Mouse (Mus musculus) embryonic facial prominence, embryonic 15.5 days (tissue): ENCODE measurements around the gene Mymx. TPM values are rescaled to one million over a fixed set of nuclear protein-coding genes. Genes with fewer than 3 reads are reported as not detected.

Experiments
- ATAC-seq: fragments of 200-750 bp; cut with Nextera tagmentation; 2 replicates; pipeline ENCODE4 v1.8.0; 2017; ENCODE audit warnings: low read depth, moderate TSS enrichment; ENCODE audit not compliant: insufficient number of reproducible peaks, low FRiP score, low TSS enrichment
- H3K27ac ChIP-seq: fragments of 300-500 bp; sonication (generic); replicated peaks from 2 replicates; pipeline ENCODE4 v1.5.1; 2015; ENCODE audit warnings: mild to moderate bottlenecking, inconsistent platforms
- H3K27me3 ChIP-seq: fragments of 300-500 bp; sonication (generic); 2 replicates; pipeline ENCODE4 v1.6.1; 2015; ENCODE audit warnings: inconsistent platforms
- H3K36me3 ChIP-seq: fragments of 300-500 bp; sonication (generic); 2 replicates; pipeline ENCODE4 v1.6.1; 2015; ENCODE audit warnings: mild to moderate bottlenecking, inconsistent platforms
- H3K4me1 ChIP-seq: fragments of 300-500 bp; sonication (generic); 2 replicates; pipeline ENCODE4 v1.6.1; 2015; ENCODE audit warnings: inconsistent platforms
- H3K4me2 ChIP-seq: fragments of 300-500 bp; sonication (generic); replicated peaks from 2 replicates; pipeline ENCODE4 v1.6.1; 2015; ENCODE audit warnings: mild to moderate bottlenecking, inconsistent platforms
- H3K4me3 ChIP-seq: fragments of 300-500 bp; sonication (generic); replicated peaks from 2 replicates; pipeline ENCODE4 v1.5.1; 2015; ENCODE audit warnings: mild to moderate bottlenecking, inconsistent platforms
- H3K9ac ChIP-seq: fragments of 300-500 bp; sonication (generic); 2 replicates; pipeline ENCODE4 v1.6.1; 2015; ENCODE audit warnings: inconsistent platforms
- H3K9me3 ChIP-seq: fragments of 300-500 bp; sonication (generic); replicated peaks from 2 replicates; pipeline ENCODE4 v1.6.1; 2016; ENCODE audit warnings: inconsistent platforms
- WGBS: fragments of 180-500 bp; shearing (Covaris S2); methylation state at CpG from one replicate; pipeline ENCODE4 v1.1.7; 2015; 5-methylcytosine and 5-hydroxymethylcytosine counted together
- polyA plus RNA-seq: library from polyadenylated mRNA; unstranded; fragments of >200 nt; fragmentation: Nextera tagmentation; extraction: Ambion mirVana; gene quantifications from 2 replicates; pipeline ENCODE4 v1.2.1, GENCODE M21; 2015

Mymx gene
- polyA plus RNA-seq = 29.9 and 41.1 TPM in 2 replicates

- Histone ChIP-seq H3K36me3 (no peaks in the 10 kb centered on the region), H3K9ac (no peak within 1 kb of the TSS), H3K27me3 (peaks cover 16% of the 10 kb centered on the region), H3K27ac (peak within 1 kb of the TSS; percentile 11; the same call in 1 of the 2 replicates), H3K9me3 (no peaks in the 10 kb centered on the region), H3K4me2 (no peak within 1 kb of the TSS), H3K4me1 (peaks cover 29% of the 10 kb centered on the region), H3K4me3 (peak within 1 kb of the TSS; percentile 10; the same call in 1 of the 2 replicates)
- WGBS = 31% methylated on average over 6 of the region's 6 CpGs
- peak; percentile 71; the same call in 1 of the 2 replicates for ATAC-seq
These were observed at the start of gene Mymx for GRCm38 (mm10) chr17:45601877-45602304. Mymx (minus strand) TSS chr17:45602102.

DNA sequence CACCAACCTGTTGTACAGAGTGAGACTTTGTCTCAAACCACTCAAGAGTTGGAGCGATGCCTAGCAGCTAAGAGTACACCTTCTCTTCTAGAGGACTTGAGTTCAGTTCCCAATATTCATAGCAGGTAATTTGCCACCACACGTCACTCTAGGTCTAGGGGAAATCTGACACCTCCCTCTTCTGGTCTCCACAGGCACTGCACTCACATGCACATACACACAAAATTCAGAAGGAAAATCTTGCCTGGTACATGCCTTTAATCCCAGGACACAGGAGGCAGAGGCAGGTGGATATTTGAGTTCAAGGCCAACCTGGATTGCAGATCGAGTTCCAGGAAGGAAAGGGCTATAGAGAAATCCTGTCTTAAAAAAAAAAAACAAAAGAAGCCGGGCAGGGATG is 42.3 kb upstream of the Mymx start:
- no peak overlapping the region for H3K27ac ChIP-seq
- H3K27me3 ChIP-seq = no peaks in the 10 kb centered on the region; the same call in 1 of the 2 replicates
- no peaks in the 10 kb centered on the region for H3K36me3 ChIP-seq
- no peak overlapping the region for H3K4me3 ChIP-seq
- H3K4me2 ChIP-seq = no peak overlapping the region
- H3K4me1 ChIP-seq = peaks cover 3% of the 10 kb centered on the region; the same call in 1 of the 2 replicates
- WGBS = 91% methylated on average over 4 of the region's 4 CpGs
- ATAC-seq = no peak
- no peaks in the 10 kb centered on the region for H3K9me3 ChIP-seq
- H3K9ac ChIP-seq = no peak overlapping the region

- ATAC-seq = no peak
- Histone ChIP-seq H3K4me1 (peaks cover 3% of the 10 kb centered on the region; the same call in 1 of the 2 replicates), H3K9ac (no peak overlapping the region), H3K4me2 (no peak overlapping the region), H3K27me3 (no peaks in the 10 kb centered on the region; the same call in 1 of the 2 replicates), H3K4me3 (no peak overlapping the region), H3K27ac (no peak overlapping the region), H3K36me3 (no peaks in the 10 kb centered on the region), H3K9me3 (no peaks in the 10 kb centered on the region)
- WGBS = 18% methylated on average over 12 of the region's 12 CpGs
These were observed 40.8 kb upstream of the Mymx start for GRCm38 (mm10) chr17:45642701-45643100.

GRCm38 (mm10) chr17:45641981-45642380 is 40.1 kb upstream of the Mymx start:
- Histone ChIP-seq H3K27me3 (no peaks in the 10 kb centered on the region; the same call in 1 of the 2 replicates), H3K9ac (no peak overlapping the region), H3K4me3 (no peak overlapping the region), H3K9me3 (no peaks in the 10 kb centered on the region), H3K4me1 (peaks cover 3% of the 10 kb centered on the region; the same call in 1 of the 2 replicates), H3K36me3 (no peaks in the 10 kb centered on the region), H3K27ac (no peak overlapping the region), H3K4me2 (no peak overlapping the region)
- 86% methylated on average over 8 of the region's 8 CpGs for WGBS
- ATAC-seq = no peak

- no peaks in the 10 kb centered on the region; the same call in 1 of the 2 replicates for H3K27me3 ChIP-seq
- H3K27ac ChIP-seq = no peak overlapping the region
- no peaks in the 10 kb centered on the region for H3K9me3 ChIP-seq
- peaks cover 3% of the 10 kb centered on the region; the same call in 1 of the 2 replicates for H3K4me1 ChIP-seq
- 74% methylated on average over 16 of the region's 16 CpGs for WGBS
- no peaks in the 10 kb centered on the region for H3K36me3 ChIP-seq
- H3K4me2 ChIP-seq = no peak overlapping the region
- no peak for ATAC-seq
- no peak overlapping the region for H3K4me3 ChIP-seq
- H3K9ac ChIP-seq = no peak overlapping the region
These were observed 36.8 kb upstream of the Mymx start for GRCm38 (mm10) chr17:45638596-45639295.

- Histone ChIP-seq H3K4me2 (no peak overlapping the region), H3K9ac (no peak overlapping the region), H3K4me3 (no peak overlapping the region), H3K36me3 (no peaks in the 10 kb centered on the region), H3K27ac (no peak overlapping the region), H3K27me3 (no peaks in the 10 kb centered on the region), H3K9me3 (no peaks in the 10 kb centered on the region), H3K4me1 (peaks cover 15% of the 10 kb centered on the region)
- no peak for ATAC-seq
- WGBS = 74% methylated on average over 5 of the region's 5 CpGs
These were observed 32.1 kb upstream of the Mymx start for GRCm38 (mm10) chr17:45634033-45634432.

- Histone ChIP-seq H3K4me1 (peaks cover 15% of the 10 kb centered on the region), H3K27ac (no peak overlapping the region), H3K9ac (no peak overlapping the region), H3K27me3 (no peaks in the 10 kb centered on the region), H3K4me3 (no peak overlapping the region), H3K4me2 (no peak overlapping the region), H3K36me3 (no peaks in the 10 kb centered on the region), H3K9me3 (no peaks in the 10 kb centered on the region)
- 57% methylated on average over 6 of the region's 6 CpGs for WGBS
- no peak for ATAC-seq
These were observed 30.0 kb upstream of the Mymx start for GRCm38 (mm10) chr17:45631940-45632339.

DNA sequence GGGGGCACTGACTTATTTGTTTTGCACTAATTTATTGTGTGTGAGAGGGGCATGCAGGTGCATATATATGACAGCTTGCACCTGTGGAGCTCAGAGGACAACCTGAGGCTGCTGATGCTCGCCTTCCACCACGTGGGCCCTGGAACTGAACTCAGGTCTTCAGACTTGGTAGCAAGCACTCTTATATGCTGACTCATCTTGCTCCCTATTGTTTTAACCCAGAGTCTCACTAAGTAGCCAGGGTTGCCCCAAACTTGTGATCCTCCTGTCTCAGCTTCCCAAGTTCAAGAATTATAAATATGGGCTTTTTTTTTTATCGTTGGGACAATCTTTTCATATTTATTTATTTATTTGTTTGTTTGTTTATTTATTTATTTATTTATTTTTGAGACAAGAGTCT is 29.1 kb upstream of the Mymx start:
- H3K27me3 ChIP-seq = no peaks in the 10 kb centered on the region
- ATAC-seq = no peak
- no peaks in the 10 kb centered on the region for H3K9me3 ChIP-seq
- H3K36me3 ChIP-seq = no peaks in the 10 kb centered on the region
- H3K27ac ChIP-seq = no peak overlapping the region
- 0 out of 2 replicates have a peak overlapping the region, but pooled peaks have one; percentile 44 for H3K4me3 ChIP-seq
- no peak overlapping the region for H3K9ac ChIP-seq
- peak overlapping the region; percentile 67; the same call in 1 of the 2 replicates for H3K4me2 ChIP-seq
- WGBS = 49% methylated on average over 3 of the region's 3 CpGs
- H3K4me1 ChIP-seq = peaks cover 21% of the 10 kb centered on the region

- no peaks in the 10 kb centered on the region for H3K27me3 ChIP-seq
- 2% methylated on average over 34 of the region's 34 CpGs for WGBS
These were observed 28.2 kb upstream of the Mymx start for GRCm38 (mm10) chr17:45629861-45630694.

GRCm38 (mm10) chr17:45628885-45629855 is 27.3 kb upstream of the Mymx start:
- 57% methylated on average over 13 of the region's 13 CpGs for WGBS
- Histone ChIP-seq H3K4me2 (peak overlapping the region; percentile 67), H3K27me3 (no peaks in the 10 kb centered on the region), H3K4me3 (peak overlapping the region; percentile 44), H3K36me3 (no peaks in the 10 kb centered on the region), H3K9ac (peak overlapping the region; percentile 21; the same call in 1 of the 2 replicates), H3K9me3 (no peaks in the 10 kb centered on the region), H3K27ac (no peak overlapping the region), H3K4me1 (peaks cover 21% of the 10 kb centered on the region)
- ATAC-seq = no peak

More at GRCm38 (mm10) chr17:45629861-45630694, 28.2 kb upstream of the Mymx start:
- Histone ChIP-seq H3K27ac (peak overlapping the region; percentile 45; the same call in 1 of the 2 replicates), H3K36me3 (no peaks in the 10 kb centered on the region), H3K9me3 (no peaks in the 10 kb centered on the region), H3K4me3 (peak overlapping the region; percentile 44), H3K4me1 (peaks cover 21% of the 10 kb centered on the region), H3K9ac (peak overlapping the region; percentile 21), H3K4me2 (peak overlapping the region; percentile 67)
- ATAC-seq = peak; percentile 66
